Mouse (Mus musculus): ENCODE measurements around the gene Olfr485. TPM values are rescaled to one million over a fixed set of nuclear protein-coding genes. Genes with fewer than 3 reads are reported as not detected.

Olfr485 gene
- polyA plus RNA-seq (2012; rRNA removed): not detected in 2 replicates

GRCm38 (mm10) chr7:108159771-108160170 is at the start of gene Olfr485:
Olfr485 (minus strand) TSS chr7:108159871.

GRCm38 (mm10) chr7:108172642-108173041 is 13.0 kb upstream of the Olfr485 start, which contains the start of gene Olfr486:
Olfr486 (minus strand) TSS chr7:108172742.

GRCm38 (mm10) chr7:108127349-108127748 is 32.3 kb downstream of the Olfr485 start, which contains the start of gene Olfr484:
Olfr484 (minus strand) TSS chr7:108127449.

Other genes starting within 250 kb of the Olfr485 start
- gene Olfr473, start 229.4 kb downstream of the Olfr485 start, polyA plus RNA-seq (2012; rRNA removed): not detected in 2 replicates
- gene Olfr474, start 205.2 kb downstream of the Olfr485 start, polyA plus RNA-seq (2012; rRNA removed): not detected in 2 replicates
- not detected in 2 replicates for gene Olfr476, start 195.1 kb downstream of the Olfr485 start, polyA plus RNA-seq (2012; rRNA removed)
- not detected in 2 replicates for gene Olfr477, start 173.2 kb downstream of the Olfr485 start, polyA plus RNA-seq (2012; rRNA removed)
- not detected in 2 replicates for gene Olfr478, start 125.9 kb downstream of the Olfr485 start, polyA plus RNA-seq (2012; rRNA removed)
- gene Olfr479, start 109.2 kb downstream of the Olfr485 start, polyA plus RNA-seq (2012; rRNA removed): not detected in 2 replicates
- gene Olfr480, start 92.5 kb downstream of the Olfr485 start, polyA plus RNA-seq (2012; rRNA removed): not detected in 2 replicates
- gene Olfr481, start 80.0 kb downstream of the Olfr485 start, polyA plus RNA-seq (2012; rRNA removed): not detected in 2 replicates
- 0.01 TPM in 1 of 2 replicates, not detected in the other for gene Olfr482, start 62.3 kb downstream of the Olfr485 start, polyA plus RNA-seq (2012; rRNA removed)
- gene Olfr483, start 59.0 kb downstream of the Olfr485 start, polyA plus RNA-seq (2012; rRNA removed): not detected in 2 replicates
- gene Olfr484, start 32.4 kb downstream of the Olfr485 start, polyA plus RNA-seq (2012; rRNA removed): not detected in 2 replicates
- gene Olfr486, start 12.9 kb upstream of the Olfr485 start, polyA plus RNA-seq (2012; rRNA removed): not detected in 2 replicates
- gene Olfr487, start 54.8 kb upstream of the Olfr485 start, polyA plus RNA-seq (2012; rRNA removed): not detected in 2 replicates
- not detected in 2 replicates for gene Olfr488, start 98.5 kb upstream of the Olfr485 start, polyA plus RNA-seq (2012; rRNA removed)
- gene Olfr490, start 129.1 kb upstream of the Olfr485 start, polyA plus RNA-seq (2012; rRNA removed): not detected in 2 replicates
- gene Olfr491, start 153.6 kb upstream of the Olfr485 start, polyA plus RNA-seq (2012; rRNA removed): not detected in 2 replicates
- gene Olfr492, start 163.8 kb upstream of the Olfr485 start, polyA plus RNA-seq (2012; rRNA removed): not detected in 2 replicates
- not detected in 2 replicates for gene Olfr493, start 187.1 kb upstream of the Olfr485 start, polyA plus RNA-seq (2012; rRNA removed)
- not detected in 2 replicates for gene Olfr494, start 205.5 kb upstream of the Olfr485 start, polyA plus RNA-seq (2012; rRNA removed)
- not detected in 2 replicates for gene Olfr495, start 233.3 kb upstream of the Olfr485 start, polyA plus RNA-seq (2012; rRNA removed)